Mouse (Mus musculus) myocyte (in vitro differentiated cells): ENCODE measurements around the gene Ythdf2. TPM values are rescaled to one million over a fixed set of nuclear protein-coding genes. Genes with fewer than 3 reads are reported as not detected.

Experiments
- H3K27me3 ChIP-seq: one replicate; pipeline ENCODE4 v1.6.1; 2011; ENCODE audit not compliant: control insufficient read depth, insufficient read depth, insufficient read length
- H3K36me3 ChIP-seq: one replicate; pipeline ENCODE4 v1.6.1; 2011; ENCODE audit not compliant: control insufficient read depth, insufficient read depth
- H3K4me2 ChIP-seq: one replicate; pipeline ENCODE4 v1.6.1; 2011; ENCODE audit warnings: low read depth, control low read depth
- H3K4me3 ChIP-seq: one replicate; pipeline ENCODE4 v1.5.1; 2011; ENCODE audit warnings: mild to moderate bottlenecking, control low read depth, moderate library complexity
- H3K79me2 ChIP-seq: one replicate; pipeline ENCODE4 v1.6.1; 2011; ENCODE audit not compliant: control insufficient read depth, insufficient read depth
- H3ac ChIP-seq: one replicate; pipeline ENCODE4 v1.6.1; 2011; ENCODE audit not compliant: control insufficient read depth, insufficient read length
- CEBPB ChIP-seq: IDR thresholded peaks from 2 replicates; pipeline ENCODE4 v1.6.1; 2011; ENCODE audit warnings: mild to moderate bottlenecking, moderate library complexity; ENCODE audit not compliant: poor library complexity, insufficient read depth, severe bottlenecking
- E2F4 ChIP-seq: IDR thresholded peaks from one replicate; pipeline ENCODE4 v1.6.1; 2011; ENCODE audit warnings: mild to moderate bottlenecking, control low read depth, moderate library complexity; ENCODE audit not compliant: insufficient read depth
- MAX ChIP-seq: IDR thresholded peaks from one replicate; pipeline ENCODE4 v1.6.1; 2011; ENCODE audit warnings: low read depth, mild to moderate bottlenecking, control low read depth
- MYOD1 ChIP-seq, 3 experiments: IDR thresholded peaks; one replicate each; pipeline ENCODE4 v1.6.1; 2011; ENCODE audit warnings: control low read depth in 2 of 3, low read depth in 2 of 3, mild to moderate bottlenecking in 2 of 3, moderate library complexity in 1 of 3; ENCODE audit not compliant: insufficient read length in 2 of 3, control insufficient read depth in 1 of 3
- MYOG ChIP-seq, 3 experiments: IDR thresholded peaks; one replicate each; pipeline ENCODE4 v1.6.1; 2011; ENCODE audit warnings: control low read depth in 2 of 3, low read depth in 2 of 3, mild to moderate bottlenecking in 2 of 3; ENCODE audit not compliant: insufficient read length in 2 of 3, control insufficient read depth in 1 of 3, insufficient read depth in 1 of 3
- POLR2A ChIP-seq: IDR thresholded peaks from one replicate; pipeline ENCODE4 v1.6.1; 2011; ENCODE audit warnings: low read depth, mild to moderate bottlenecking, control low read depth, moderate library complexity; ENCODE audit not compliant: insufficient read length
- POLR2AphosphoS2 ChIP-seq: IDR thresholded peaks from one replicate; pipeline ENCODE4 v1.6.1; 2011; ENCODE audit warnings: low read depth, control low read depth; ENCODE audit not compliant: insufficient read length
- REST ChIP-seq: IDR thresholded peaks from one replicate; pipeline ENCODE4 v1.6.1; 2011; ENCODE audit warnings: mild to moderate bottlenecking, control low read depth, moderate library complexity; ENCODE audit not compliant: insufficient read depth, insufficient read length
- SRF ChIP-seq: IDR thresholded peaks from one replicate; pipeline ENCODE4 v1.6.1; 2011; ENCODE audit warnings: low read depth; ENCODE audit not compliant: control insufficient read depth, insufficient read length
- TCF12 ChIP-seq: IDR thresholded peaks from one replicate; pipeline ENCODE4 v1.6.1; 2011; ENCODE audit warnings: mild to moderate bottlenecking, control low read depth; ENCODE audit not compliant: poor library complexity, insufficient read depth, severe bottlenecking
- TCF3 ChIP-seq: IDR thresholded peaks from one replicate; pipeline ENCODE4 v1.6.1; 2011; ENCODE audit warnings: low read depth, control low read depth; ENCODE audit not compliant: insufficient read length
- USF1 ChIP-seq: IDR thresholded peaks from one replicate; pipeline ENCODE4 v1.6.1; 2011; ENCODE audit warnings: low read depth, mild to moderate bottlenecking, control low read depth, moderate library complexity
- polyA plus RNA-seq: library from polyadenylated mRNA; unstranded; fragments of >200 nt; fragmentation: generic; extraction: Trizol; gene quantifications from one replicate; pipeline ENCODE4 v1.2.1, GENCODE M21; 2012; ENCODE audit warnings: missing spikeins

Gene Ythdf2
- polyA plus RNA-seq, 1 experiment, result 20.7 TPM

GRCm38 (mm10) chr4:132165691-132166090, 46.4 kb downstream of the Ythdf2 start:
- H3K4me2 ChIP-seq, result peak overlapping the region; percentile 89
- H3K36me3 ChIP-seq, result no peaks in the 10 kb centered on the region
- TF ChIP-seq CEBPB (no peak), SRF (no peak), MYOD1 (IDR thresholded peaks at IDR 0.05; ENCODE audit: control insufficient read depth in 1 of 3, insufficient read length in 2 of 3, low read depth in 2 of 3) (no peak), TCF12 (no peak), MAX (no peak), POLR2AphosphoS2 (no peak), E2F4 (no peak), POLR2A (no peak), USF1 (no peak), REST (no peak), MYOG (IDR thresholded peaks at IDR 0.05; ENCODE audit: control insufficient read depth in 1 of 3, insufficient read depth in 1 of 3, insufficient read length in 2 of 3, low read depth in 2 of 3) (no peak), TCF3 (no peak)
- no peaks in the 10 kb centered on the region for H3K27me3 ChIP-seq
- no peak overlapping the region for H3K4me3 ChIP-seq
- H3K79me2 ChIP-seq, result no peaks in the 10 kb centered on the region
- H3ac ChIP-seq, result no peak overlapping the region

DNA sequence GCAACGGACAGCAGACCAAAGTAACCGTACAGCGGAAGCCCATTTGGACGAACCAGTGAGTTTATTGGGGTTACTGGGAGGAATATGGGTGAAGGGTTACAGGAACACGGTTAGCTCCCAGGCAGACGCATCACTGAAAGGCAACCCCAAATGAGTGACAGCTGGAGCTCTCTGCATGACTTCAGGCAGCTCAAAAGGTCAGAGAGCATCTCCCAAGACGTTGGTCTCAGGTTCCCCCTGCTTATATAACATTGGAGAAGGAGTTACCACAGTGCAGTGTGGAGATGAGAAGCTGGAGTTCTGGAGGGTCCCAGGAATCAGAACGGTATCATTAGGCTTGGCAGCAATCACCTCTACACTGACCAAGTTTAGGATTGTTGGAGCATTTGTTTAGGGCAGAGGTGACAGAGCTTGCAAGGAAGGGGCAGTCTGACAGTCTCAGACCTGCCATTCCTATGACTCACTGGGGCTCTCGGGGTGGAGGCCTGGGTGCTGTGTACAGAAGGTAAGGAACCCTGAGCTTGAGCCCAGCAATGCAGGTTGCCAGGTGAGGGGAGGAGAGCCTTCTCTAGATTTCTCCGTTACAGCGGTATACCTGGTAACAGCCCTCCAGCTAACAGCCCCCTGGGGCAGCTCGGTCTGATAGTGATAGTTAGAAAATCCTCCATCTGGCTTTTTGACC, 55.0 kb downstream of the Ythdf2 start:
- Histone ChIP-seq H3K4me3 (no peak overlapping the region), H3K36me3 (no peaks in the 10 kb centered on the region), H3K4me2 (no peak overlapping the region), H3ac (no peak overlapping the region), H3K27me3 (no peaks in the 10 kb centered on the region), H3K79me2 (no peaks in the 10 kb centered on the region)
- no peak for TF ChIP-seq USF1
- no peak for TF ChIP-seq SRF
- TF ChIP-seq POLR2AphosphoS2, result no peak
- TF ChIP-seq CEBPB, result no peak
- TF ChIP-seq MYOD1 (IDR thresholded peaks at IDR 0.05; ENCODE audit: control insufficient read depth in 1 of 3, insufficient read length in 2 of 3, low read depth in 2 of 3), result no peak
- no peak for TF ChIP-seq MYOG (IDR thresholded peaks at IDR 0.05; ENCODE audit: control insufficient read depth in 1 of 3, insufficient read depth in 1 of 3, insufficient read length in 2 of 3, low read depth in 2 of 3)
- TF ChIP-seq MAX, result no peak
- TF ChIP-seq POLR2A, result no peak
- no peak for TF ChIP-seq TCF12
- TF ChIP-seq TCF3, result no peak
- TF ChIP-seq E2F4, result no peak

DNA sequence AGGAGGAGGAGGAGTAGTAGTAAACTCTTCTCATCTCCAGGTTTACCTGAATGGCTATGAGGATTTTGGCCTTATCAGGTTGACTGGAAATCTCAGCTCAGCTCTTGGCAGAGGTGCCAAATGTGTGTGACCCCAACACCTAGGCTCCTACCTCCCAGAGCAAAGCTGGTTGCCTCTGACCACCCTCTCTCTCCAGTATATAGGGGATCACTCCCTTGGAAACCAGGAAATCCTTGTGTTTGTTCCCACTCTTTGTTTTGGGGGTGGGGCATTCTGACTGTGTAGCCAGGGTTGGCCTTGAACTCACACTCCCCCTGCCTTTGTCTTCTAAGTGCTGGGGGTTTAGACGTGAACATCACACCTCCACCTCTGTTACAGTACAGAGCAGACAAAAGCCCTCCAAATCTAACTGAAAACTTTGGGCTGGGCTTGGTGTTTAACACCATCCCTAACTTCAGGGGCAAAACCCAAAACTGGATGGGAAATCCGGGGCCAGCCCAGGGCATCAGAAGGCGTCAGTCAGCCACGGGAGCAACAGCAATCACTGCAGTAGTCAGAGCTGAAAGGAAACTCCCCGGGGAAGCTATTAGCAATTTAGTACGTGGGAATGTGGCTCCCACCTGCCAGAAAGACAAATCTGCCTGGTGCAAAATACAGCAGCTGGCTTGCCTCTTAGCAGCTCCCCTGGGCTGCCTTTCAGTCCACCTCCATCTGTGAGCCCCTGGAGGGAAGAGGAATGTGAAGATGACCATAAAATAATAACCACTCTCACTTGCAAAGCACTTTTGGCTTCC, 57.0 kb downstream of the Ythdf2 start:
- H3K4me3 ChIP-seq, result no peak overlapping the region
- no peak for TF ChIP-seq E2F4
- TF ChIP-seq MAX, result no peak
- no peak for TF ChIP-seq REST
- TF ChIP-seq SRF, result no peak
- no peak for TF ChIP-seq MYOD1 (IDR thresholded peaks at IDR 0.05; ENCODE audit: control insufficient read depth in 1 of 3, insufficient read length in 2 of 3, low read depth in 2 of 3)
- no peak for TF ChIP-seq POLR2A
- no peak for TF ChIP-seq TCF3
- TF ChIP-seq TCF12, result no peak

GRCm38 (mm10) chr4:132151673-132152072, 60.4 kb downstream of the Ythdf2 start:
- H3K27me3 ChIP-seq, result no peaks in the 10 kb centered on the region
- H3ac ChIP-seq, result no peak overlapping the region
- no peaks in the 10 kb centered on the region for H3K36me3 ChIP-seq
- no peak overlapping the region for H3K4me2 ChIP-seq
- TF ChIP-seq USF1 (no peak), POLR2AphosphoS2 (no peak), REST (no peak), MYOD1 (IDR thresholded peaks at IDR 0.05; ENCODE audit: control insufficient read depth in 1 of 3, insufficient read length in 2 of 3, low read depth in 2 of 3) (no peak), MYOG (IDR thresholded peaks at IDR 0.05; ENCODE audit: control insufficient read depth in 1 of 3, insufficient read depth in 1 of 3, insufficient read length in 2 of 3, low read depth in 2 of 3) (no peak), CEBPB (no peak), E2F4 (no peak)
- no peak overlapping the region for H3K4me3 ChIP-seq
- H3K79me2 ChIP-seq, result no peaks in the 10 kb centered on the region

More for the DNA sequence above, 57.0 kb downstream of the Ythdf2 start:
- Histone ChIP-seq H3K79me2 (no peaks in the 10 kb centered on the region), H3K27me3 (no peaks in the 10 kb centered on the region), H3K36me3 (no peaks in the 10 kb centered on the region), H3ac (no peak overlapping the region), H3K4me2 (peak overlapping the region; percentile 15)
